Mouse (Mus musculus): ENCODE results near the gene Clpsl2. TPM values are rescaled to one million over a fixed set of nuclear protein-coding genes. Genes with fewer than 3 reads are reported as not detected.

Gene Clpsl2
- total RNA-seq (2021): not detected

DNA sequence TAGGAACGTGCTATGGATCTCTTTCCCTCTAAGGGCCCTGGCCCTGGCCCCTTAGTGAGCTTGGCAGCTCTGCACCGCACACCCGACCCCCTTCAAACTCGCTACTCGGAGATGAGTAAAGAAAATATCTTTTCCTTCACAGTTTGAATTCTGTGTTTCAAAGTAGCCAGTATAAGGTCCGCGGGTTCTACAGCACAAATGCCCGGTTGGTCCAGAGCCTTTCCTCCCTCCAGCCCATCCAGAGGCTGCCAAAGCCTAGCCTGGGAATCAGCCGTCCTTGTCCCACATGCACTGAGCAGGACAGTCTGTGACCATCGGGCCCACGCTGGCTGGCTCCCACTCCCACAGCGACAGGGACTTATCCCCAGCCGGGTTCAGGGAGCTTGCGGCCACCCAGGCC lies at the start of gene Clpsl2:
Gene Clpsl2, plus strand, starts transcription at position 301 of the 400 bp plus-strand sequence.
- no peak for DNase-seq

DNA sequence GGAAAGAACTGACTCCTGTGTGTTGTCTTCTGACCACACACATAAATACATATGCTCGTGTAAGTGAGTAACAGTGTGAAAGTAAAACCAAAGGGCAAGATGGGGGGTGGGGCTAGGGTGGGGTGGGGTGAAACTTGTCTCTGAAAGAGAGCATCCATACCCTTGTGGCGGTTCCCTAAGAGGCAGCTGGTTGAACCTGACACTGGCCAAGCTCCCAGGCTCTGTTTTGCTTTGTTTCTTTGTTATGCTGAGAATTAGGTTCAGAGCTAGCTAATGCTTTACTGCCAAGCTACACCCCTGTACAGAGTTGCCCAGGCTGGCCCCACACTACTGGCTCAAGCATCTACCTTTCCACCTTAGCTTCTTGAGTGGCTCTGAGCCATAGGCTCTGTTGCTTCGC lies 48.7 kb upstream of the Clpsl2 start:
- no peak for DNase-seq

DNA sequence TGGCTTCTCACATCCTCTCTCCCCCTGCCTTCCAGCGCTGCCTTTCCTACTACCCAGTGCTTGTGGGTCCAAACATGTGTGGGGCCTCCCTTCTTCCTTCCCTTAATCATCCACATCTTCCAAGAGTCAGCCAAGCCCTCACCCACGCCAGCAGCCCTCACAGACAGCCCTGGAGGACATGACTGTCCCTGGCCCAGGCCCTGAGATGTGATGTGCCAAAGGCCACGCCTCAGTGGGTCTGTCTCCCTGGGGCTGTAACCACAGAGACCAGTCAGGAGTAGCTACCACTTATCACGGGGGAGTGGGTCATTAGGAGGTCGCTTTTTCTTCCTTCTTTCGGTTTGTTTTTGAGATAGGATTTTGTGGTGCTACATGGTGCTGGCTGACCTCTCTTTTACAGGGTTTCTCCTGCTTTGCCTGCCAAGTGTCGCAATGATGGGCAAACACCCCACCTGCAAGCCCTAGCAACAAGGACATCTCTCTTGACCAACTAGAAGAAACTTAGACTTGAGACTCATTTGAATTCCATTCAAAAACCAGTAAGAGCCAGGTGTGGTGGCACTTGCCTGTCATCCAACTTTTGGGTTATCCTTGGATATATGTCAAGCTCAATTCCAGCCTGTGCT lies 46.9 kb upstream of the Clpsl2 start:
- no peak for DNase-seq

DNA sequence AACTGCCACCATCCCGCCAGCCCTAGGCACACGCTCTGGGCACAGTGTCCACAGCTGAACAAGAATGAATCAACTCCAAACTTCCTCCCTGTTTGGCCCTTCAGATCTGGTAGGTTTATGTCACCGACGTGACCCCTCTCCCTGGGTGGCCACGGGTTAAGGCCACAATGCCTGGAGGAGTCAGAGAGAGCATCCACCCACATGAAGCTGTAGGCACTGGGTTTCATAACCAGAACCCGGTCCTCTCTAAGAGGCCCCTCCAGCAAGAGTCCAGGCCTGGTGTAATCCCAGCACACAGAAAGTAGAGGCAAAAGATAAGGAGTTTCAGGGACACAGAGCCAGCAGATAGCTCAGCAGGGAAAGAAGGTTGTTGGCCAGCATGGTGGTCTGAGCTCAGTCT lies 45.0 kb upstream of the Clpsl2 start:
- no peak for DNase-seq

DNA sequence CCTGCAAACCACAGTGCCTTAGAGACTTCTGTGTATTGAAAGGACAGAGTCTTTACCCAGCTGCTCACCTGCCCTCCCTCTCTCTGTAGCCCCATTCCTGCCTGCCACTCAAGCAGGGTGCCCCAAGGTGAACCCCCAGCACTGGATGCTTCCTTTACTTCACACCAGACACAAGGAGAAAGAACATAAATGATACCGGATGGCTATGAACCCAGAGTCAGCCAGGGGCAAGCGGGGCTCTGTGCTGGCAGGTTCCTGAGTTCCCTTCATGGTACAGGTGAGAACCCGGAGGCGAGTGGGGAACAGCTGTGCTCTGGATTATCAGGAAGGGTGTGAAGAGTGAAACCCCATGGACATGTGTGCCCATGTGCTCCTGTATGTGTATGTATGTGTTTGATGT lies 43.6 kb upstream of the Clpsl2 start:
- no peak for DNase-seq

DNA sequence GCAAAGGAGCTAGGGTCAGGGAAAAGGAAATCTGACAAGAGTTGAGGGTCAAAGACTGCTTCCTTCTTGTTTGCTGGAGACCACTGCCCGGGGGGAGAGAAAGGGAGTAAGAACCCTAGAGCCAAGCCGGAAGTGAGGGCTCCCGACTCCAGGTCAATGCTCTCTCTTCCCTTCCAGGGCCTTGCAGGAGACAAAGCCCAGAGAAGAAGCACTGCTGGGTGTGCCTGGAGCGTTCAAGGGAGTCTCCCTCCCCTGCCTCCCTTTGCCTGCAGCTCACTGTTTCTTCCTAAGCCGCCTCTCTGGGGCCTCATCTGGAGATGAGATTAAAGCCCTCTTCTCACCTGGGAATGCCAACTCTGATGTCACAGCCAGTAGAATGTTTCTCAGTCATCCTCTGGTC lies 42.3 kb upstream of the Clpsl2 start:
- DNase-seq: no peak

DNA sequence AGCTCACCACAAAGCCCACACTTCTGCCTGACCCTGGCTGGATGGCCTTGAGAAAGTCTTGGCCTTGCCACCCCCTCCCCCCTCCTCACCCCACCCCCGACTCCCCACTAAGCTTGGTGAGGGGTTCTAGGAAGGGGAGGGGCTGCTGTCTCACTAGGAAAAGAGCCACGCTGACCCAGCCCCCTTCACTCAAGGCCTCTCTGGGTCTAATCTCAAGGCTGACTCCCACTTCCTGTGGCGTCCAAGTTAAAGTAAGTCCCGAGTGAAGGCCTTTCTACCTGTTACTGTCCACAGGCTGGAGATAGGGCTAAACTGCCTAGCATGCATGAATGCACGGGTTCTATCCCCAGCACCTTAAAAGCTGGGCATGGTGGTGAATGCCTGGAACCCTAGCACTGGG lies 41.7 kb upstream of the Clpsl2 start:
- no peak for DNase-seq

DNA sequence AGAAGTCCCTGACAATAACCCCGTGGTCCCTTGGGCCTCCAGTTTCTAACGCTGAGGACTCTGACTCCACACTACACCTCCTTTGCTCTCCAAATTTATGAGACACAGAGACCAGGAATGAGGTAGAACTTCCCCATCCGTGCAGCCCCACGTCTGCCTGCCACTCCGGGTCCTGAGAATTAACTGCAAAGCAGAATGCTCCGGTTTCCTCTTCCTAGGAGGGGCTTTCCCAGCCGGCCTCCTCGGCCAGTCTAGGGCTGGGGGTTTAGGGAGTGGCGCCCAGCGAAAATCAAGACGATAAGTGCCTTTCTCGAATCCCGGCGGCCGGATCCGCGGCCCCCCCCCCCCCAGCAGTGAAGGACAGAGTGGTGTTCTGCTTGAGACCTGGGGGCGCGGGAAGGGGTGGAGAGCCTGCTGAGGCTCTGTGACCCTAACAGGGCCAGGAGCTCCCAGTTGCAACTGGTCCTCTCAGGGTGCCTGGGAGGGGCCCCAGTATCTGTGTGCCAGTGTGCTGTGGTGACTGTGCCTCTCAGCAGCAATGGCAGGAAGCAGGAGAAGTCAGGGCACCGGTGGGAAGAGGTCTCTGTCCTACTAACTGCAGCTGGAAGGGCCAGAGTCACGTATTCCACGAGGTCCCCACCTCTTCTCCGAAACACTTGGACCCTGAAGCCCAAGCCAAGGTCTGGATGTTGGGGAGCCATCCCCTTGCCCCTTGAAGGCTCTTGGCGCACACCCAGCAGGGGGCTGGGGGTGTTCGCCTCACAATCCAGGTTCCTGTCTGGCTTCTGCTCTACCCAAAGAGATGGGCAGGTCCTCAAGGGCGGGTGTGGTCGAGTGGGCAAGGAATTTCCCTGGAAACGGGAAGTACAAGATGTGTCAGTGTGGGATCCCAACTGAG lies 38.5 kb upstream of the Clpsl2 start:
- DNase-seq: no peak

DNA sequence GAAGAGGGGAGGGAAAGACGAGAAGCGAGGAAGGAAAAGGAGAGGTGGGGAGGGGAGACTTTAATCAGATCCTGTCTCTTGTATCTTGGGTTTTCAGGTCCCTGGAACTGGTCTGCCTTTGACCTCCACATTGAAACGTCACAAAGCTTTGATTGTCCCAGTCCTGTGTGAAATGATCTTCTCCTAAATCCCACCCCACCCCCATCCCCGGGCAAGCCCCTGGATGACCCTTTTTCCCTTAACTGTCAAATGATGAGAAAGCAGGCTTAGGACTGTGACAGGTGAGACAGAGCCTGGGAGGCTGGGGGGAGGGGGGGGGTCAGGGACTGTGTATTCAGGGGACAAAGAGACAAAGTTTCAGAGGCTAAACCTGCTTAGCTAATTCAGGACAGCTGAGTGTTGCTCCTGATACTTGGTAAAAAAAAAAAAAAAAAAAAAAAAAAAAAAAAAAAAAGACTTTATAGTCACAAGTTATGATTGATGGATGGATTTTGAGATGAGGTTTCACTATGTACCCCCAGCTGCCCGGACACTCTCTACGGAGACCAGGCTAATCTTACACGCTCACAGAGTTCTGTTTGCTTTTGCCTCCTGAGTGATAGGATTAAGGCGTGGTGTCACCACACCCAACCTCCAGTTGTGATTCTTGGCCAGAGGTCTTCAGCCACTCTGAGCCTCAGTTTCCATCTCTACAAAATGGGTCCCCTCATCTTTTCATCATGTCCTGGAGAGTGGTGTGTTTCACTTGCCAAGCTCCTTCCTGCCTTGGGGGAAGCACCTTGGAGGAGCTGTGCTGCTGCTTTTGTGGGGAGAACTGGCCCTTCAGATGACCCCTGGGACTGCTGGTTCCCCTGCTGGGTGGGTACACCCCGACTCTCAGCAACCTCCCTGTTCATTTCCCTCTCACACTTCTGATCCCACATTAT lies 37.3 kb upstream of the Clpsl2 start:
- DNase-seq: no peak

DNA sequence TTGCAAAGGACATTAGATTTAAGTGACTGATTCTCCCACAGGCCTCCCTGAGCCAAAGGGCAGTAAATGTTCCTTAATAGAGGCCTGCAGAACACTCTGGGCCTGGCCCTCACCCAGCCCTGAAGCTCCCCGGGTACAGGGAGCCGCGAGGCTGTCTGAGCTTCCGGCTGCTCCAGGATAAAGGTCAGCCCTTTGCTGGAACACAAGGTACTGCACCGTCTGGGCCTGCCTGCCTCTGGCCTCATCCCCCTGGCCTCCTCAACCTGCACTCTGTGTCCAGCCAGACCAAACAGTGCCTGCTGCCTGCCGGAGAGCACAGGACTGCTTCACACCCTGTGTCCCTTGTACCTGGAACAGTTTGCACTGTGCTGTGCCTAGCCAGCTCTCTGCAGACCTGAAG lies 36.5 kb upstream of the Clpsl2 start:
- DNase-seq: no peak

DNA sequence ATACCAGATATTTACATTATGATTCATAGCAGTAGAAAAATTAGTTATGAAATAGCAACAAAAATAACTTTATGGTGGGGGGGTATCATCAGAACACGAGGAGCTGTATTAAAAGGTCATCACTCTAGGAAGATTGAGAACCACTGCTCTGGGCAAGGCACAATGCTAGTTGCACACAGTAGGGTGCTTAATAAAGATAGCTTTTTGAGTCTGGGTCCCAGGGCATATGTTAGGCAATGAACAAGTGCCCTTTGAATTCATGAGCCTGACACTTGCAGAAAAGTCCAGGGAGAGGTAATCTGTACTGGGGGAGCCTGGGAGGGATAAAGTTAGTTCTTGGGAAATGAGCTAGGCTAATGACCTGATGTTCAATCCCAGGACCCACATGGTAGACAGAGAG lies 35.9 kb upstream of the Clpsl2 start:
- DNase-seq: no peak

DNA sequence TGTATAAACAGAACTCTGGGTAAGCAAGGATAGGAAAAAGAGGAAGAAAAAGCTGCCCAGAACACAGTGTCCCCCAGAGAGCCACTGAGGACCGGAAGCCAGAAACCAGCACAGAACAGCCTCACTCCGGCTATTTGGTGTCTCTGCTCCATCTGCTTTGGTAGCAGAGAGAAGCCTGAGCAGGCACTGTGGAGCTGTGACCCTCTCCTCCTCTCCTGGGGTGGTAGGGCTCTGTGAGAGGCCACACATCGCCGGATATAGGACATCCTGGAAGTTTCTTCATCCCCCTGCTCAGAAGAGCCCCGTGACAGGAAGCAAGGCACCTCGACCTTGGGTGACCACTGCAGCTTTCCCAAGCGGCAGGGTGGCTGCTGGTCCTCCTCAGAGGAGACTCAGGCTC lies 35.4 kb upstream of the Clpsl2 start:
- no peak for DNase-seq

DNA sequence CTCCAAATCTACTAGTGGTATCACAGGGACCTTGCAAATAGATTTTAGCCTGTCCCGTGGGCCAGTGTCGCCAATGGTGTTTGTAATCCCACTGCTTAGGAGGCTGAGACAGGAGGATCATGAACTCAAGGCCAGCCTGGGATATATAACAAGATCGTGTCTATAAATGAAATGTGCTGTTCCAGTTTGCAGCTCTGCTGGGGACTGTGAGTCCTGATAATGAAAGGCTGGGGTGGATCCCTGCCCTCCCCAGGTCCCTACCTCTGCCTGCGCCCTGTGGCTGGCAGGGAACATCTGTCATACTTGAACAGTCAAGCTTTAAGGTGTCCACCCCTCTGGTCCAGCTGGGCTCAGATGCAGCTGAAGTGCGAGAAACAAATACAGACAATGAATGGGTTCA lies 34.7 kb upstream of the Clpsl2 start:
- DNase-seq: no peak

DNA sequence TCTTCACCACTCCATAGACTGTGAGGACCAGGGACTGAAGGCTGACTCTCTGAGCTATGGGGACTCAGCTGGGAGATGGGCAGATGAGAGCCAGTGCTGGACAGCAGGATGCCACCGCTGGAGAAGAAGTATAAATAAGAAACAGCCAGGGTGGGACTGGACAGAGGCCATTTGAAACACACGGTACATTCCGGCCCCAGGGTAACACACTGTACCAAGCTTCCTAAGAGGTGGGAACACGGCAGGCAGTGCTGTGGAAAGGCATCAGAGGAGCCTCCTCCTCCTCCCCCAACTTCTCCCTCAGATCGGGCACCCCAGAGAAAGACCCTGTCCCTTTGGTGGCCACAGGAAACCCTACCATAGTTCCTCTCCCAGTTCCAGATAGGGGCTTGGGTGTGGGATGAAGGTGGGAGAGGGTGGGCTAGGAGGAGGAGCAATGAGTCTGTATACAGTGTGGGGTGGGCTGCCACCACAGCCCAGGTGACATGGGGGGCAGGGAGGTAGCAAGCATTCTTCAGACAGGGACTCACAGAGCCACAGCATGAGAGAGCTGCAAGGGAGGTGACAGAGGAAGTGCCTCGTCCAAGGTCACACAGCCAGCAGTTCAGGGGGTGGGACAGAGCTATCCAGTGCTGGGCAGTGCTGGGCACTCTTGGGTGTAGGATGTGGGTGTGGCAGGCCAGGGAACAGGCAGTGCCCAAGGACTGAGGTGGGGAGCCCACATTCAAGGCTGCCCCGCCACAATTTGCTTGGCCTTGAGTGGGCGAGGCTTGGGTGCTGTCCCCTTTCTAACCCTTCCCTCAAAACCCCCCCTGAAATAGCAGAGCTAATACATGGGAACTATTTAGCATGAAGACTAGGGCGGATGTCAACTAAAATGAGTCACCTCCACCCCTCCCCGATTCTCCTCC lies 33.5 kb upstream of the Clpsl2 start:
- DNase-seq: no peak

DNA sequence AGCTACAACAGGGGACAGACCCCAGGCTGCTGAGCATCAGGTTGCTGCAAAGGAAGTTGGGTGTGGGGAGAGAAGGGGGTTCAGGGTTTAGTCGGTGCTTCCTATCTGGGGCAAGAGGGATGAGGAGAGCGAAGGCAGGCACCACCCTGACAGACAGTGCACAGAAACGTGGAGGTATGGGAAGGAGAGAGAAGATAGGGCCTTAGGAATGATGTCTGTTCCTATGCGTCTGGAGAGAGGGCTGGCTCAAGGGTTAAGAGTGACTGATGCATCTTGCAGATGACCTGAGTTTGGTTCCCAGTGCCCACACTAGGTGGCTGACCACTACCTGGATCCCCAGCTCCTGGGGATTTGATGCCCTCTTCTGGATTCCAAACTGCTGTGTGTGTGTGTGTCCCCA lies 32.3 kb upstream of the Clpsl2 start:
- no peak for DNase-seq

DNA sequence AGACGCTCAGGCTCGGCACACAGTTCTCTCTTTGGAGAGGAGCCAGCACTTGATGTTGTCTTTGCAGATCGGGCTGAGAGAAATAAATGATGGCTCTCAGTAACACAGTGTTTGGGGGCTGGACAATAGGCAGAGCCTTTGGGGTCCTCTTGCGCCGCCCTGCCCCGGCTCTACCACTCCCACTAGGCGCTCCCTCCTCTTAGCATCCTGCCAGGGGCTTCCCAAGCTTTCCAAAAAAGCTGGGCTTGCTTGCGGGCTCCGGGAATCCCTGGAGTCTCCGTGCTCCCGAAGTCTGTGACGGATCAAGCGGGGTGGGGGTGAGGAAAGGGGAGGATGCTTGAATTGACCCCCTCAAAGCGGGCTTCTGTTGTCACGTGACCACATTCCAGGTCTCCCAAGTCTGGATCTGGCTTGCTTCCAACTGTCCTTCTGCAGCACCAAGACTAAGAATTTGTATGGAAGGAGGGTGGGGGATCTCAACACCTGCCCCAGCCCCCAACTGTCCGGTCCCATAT lies 31.7 kb upstream of the Clpsl2 start, which contains the start of gene Fkbp5:
Gene Fkbp5, minus strand, starts transcription at position 87 of the 515 bp plus-strand sequence.
- DNase-seq: no peak

DNA sequence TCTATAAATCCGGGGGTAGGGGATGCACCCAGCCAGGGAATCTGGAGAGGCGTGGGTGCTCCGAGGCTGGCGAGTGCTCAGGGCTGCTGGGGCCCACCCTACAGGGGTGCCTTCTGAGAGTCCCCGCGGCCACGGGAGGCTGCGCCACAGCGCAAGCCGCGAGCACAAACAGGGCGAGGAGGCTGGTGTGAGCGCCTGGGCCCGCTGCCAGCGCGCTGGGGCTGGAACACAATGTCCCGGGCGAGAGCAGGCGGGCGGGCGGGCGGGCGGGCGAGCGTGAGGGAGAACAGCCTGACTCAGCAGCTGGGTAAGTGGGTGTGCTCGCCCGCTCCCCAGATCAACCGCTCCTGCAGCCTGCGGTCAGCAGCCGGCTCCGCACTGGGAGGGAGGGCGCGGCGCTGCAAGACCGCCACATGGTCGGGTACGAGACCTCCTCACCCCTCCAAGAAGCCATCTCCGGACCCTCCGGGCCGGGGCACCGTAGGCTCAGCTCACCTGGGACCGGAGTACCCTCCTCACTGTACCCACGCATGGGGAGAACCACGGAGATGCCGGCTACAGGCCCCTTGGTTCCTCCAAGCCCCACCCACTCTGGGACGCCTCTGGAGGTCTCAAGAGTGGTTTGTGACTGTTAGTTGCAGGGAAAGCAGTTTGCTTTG lies 31.1 kb upstream of the Clpsl2 start:
- DNase-seq: peak; percentile 89 to 91

DNA sequence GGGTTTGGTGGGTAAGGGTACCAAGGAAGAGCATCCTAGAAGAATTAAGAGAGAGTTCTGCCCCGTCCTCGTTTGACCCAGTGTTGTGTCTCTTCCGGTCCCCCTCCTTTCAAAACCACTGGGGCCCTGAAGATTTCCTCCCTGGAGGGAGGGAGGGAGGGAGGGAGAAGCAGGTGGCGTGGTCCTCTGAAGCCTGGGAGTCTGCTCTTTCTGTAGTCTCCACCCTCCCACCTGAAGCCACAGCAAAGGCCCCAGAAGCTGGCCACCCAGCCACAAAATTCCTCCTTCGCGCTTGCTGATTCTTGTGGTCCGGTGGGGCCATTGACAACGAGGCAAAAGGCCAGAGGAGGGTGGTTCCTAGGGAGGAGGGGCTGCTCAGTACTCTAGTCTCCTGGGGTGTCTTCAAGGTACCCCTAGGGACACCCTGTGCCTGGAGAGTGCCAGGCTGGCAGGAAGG lies 30.6 kb upstream of the Clpsl2 start:
- no peak for DNase-seq

DNA sequence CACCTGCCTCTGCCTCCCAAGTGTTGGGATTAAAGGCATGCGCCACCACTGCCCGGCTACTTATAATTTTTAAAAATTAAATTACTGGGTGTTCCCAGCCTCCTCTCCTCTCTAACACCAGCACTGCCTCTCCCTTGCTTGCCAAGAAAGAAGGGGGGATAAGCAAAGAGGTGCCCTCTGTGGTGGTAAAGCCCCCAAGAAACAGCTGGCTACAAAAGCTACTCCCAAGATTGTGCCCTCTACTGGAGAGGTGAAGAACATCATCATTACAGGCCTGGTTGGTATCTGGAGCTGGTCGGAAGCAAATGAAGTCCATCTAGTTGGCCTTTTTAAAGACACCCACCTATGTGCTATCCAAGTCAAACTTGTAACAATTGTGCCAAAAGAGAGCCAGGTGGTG lies 29.4 kb upstream of the Clpsl2 start:
- no peak for DNase-seq

DNA sequence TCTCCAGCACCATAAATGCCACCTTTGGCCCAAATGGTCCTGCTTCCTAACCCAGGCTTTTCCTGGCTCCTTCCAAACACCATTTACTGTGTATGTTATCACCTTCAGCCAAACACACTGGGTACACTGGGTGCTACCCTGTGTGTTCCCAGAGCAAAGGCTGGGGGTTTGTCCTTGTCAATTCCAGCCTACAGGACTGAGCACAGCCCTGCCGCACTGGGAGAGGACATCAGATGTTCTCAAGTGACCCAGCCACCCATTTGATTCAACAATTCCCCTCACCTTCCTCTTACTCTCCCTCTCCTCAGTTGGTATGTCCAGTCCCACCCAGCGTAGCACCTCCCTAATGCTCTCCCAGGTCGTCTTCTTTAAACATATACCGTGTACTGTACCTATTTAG lies 28.6 kb upstream of the Clpsl2 start:
- DNase-seq: no peak

Measured in layer of hippocampus, postnatal 36 days (tissue).